Mouse (Mus musculus): ENCODE results near the gene Acly.
"Not testable (repeated sequence)": the region's sequence is repeated elsewhere in the genome, so short reads cannot be mapped to it uniquely, and the experiment has no call there.

Acly gene

GRCm38 (mm10) chr11:100545746-100546085 lies 17.9 kb upstream of the Acly start:
- DNase-seq (ENCODE audit: low spot score in 2 of 2) = no peak

- DNase-seq (ENCODE audit: low spot score in 2 of 2) = peak; percentile 50 to 81
Observed at GRCm38 (mm10) chr11:100544832-100545745, 17.3 kb upstream of the Acly start, which contains the start of gene Ttc25. Gene Ttc25 (plus strand): TSS chr11:100545607.

GRCm38 (mm10) chr11:100541577-100541976 lies 13.8 kb upstream of the Acly start:
- no peak for DNase-seq (ENCODE audit: low spot score in 2 of 2)

DNA sequence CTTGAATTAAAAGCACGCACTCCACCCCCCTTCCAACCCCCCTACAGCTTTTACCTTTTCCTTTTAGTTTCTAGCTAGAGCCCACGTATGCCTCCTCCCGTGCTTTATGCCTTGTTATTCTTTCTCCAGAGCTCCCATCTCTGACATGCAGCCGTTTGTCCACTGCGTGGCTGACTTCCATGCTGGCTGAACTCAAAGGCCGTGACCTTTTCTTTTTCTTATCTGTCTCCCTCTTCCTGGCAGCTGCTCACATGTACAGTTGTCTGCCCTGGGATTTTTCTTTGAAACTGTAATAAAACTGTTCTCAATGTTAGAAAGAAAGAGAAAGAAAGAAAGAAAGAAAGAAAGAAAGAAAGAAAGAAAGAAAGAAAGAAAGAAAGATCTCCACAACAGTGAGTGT lies 13.2 kb upstream of the Acly start:
- DNase-seq (ENCODE audit: low spot score in 2 of 2) = no peak

GRCm38 (mm10) chr11:100536466-100536865 lies 8.7 kb upstream of the Acly start:
- no peak for DNase-seq (ENCODE audit: low spot score in 2 of 2)

GRCm38 (mm10) chr11:100535996-100536395 lies 8.2 kb upstream of the Acly start:
- DNase-seq (ENCODE audit: low spot score in 2 of 2) = no peak

GRCm38 (mm10) chr11:100534821-100535220 lies 7.0 kb upstream of the Acly start:
- DNase-seq (ENCODE audit: low spot score in 2 of 2) = not testable (repeated sequence)

DNA sequence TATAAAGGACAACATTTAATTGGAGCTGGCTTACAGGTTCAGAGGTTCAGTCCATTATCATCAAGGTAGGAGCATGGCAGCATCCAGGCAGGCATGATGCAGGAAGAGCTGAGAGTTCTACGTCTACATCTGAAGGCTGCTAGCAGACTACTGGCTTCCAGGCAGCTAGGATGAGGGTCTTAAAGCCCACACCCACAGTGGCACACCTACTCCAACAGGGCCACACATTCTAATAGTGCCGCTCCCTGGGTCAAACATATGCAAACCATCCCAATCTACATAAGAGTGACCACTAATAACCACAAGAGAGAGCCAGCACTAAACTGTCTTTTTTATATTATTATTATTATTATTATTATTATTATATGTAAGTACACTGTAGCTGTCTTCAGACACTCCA lies 6.6 kb upstream of the Acly start:
- DNase-seq (ENCODE audit: low spot score in 2 of 2) = not testable (repeated sequence)

- DNase-seq (ENCODE audit: low spot score in 2 of 2) = no peak
Observed at GRCm38 (mm10) chr11:100533871-100534270, 6.1 kb upstream of the Acly start.

GRCm38 (mm10) chr11:100528375-100529165 lies 770 bp upstream of the Acly start:
- no peak for DNase-seq (ENCODE audit: low spot score in 2 of 2)

GRCm38 (mm10) chr11:100527066-100527457 lies 738 bp downstream of the Acly start:
- peak in 1 of 2 experiments; percentile 68 for DNase-seq (ENCODE audit: low spot score in 2 of 2)

DNA sequence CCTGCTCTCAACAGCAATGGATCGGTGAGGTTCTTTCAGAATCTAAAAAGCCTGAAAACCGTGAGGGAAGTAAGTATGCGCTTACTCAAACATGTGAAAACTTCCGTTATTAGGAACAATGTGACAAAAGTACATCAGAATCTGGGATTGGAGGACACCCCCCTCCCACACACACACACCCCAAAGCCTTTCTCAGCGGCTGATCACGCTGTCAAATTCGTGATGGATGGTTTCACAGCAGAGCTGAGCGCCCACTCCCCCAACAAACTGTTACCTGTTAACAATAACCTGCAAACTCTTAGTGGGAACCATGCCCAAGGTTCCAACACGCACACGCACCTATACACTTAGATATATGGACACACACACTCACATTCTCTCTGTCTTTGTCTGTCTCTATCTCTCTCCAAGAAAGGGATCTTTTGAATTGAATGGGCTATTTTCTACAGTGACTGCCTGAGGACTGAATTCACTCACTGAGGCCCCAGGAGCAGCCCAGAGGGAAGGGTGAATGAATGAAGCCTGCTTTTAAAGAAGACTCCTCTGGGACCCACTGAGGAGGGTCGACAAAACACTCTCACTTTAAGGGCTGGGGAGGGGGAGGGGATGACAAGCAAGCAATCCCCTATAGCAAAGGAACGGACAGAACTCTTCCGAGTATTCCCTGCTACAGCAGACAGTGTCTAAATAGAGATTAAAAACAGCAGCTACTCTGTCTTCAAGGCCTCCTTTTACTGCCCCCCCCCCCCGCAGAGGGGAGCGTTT lies 1.6 kb downstream of the Acly start:
- DNase-seq (ENCODE audit: low spot score in 2 of 2) = no peak

DNA sequence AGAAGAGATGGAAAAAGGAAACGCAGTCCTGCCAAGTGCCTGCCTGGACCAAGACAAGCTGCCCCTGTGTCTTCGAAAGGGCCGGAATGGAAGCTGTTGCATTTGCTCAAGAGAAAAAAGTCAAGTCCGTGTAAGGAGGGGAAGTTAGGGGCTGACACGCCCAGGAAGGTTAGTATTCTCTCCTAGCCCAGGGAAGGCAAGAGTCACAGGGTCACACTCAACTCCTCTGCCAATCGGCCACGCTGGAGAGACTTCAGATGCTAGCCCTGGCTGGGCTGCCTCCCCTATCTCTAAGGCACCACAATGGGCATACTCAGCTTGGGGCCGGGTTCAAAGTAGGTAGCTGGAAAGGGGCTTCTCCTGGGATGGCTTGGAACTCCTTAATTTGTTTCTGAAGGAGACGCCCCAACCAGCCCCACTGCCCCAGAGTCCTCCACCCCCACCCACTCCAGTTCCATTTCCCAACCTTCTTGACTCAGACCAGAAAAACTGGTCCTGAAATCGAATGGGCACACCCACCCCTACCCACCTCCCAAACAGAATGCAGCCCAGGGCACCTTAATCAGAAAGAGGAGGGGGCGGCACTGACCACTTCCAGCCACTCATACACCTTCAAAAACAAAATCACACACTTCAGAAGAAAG lies 2.7 kb downstream of the Acly start:
- DNase-seq (ENCODE audit: low spot score in 2 of 2) = no peak

DNA sequence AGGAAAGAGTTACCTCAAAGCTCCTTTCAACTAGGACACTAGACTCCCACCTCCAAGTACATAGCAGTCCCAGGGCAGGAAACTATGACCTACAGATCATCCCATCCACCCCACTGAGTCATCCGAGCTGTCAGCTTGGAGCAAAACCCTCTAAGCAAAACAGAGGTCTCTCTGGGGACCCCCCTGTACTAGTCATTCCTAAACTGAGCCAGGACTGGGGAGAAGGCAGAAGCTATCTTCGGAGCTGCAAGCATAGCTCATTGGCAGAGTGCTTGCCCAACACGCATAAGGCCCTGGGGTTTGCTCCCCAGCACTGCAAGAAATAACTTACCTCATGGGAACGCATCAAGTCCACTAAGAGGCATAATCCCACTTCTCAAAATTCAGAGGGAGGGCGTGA lies 3.4 kb downstream of the Acly start:
- no peak for DNase-seq (ENCODE audit: low spot score in 2 of 2)

GRCm38 (mm10) chr11:100520838-100521237 lies 7.0 kb downstream of the Acly start:
- no peak for DNase-seq (ENCODE audit: low spot score in 2 of 2)

GRCm38 (mm10) chr11:100519188-100519587 lies 8.6 kb downstream of the Acly start:
- no peak for DNase-seq (ENCODE audit: low spot score in 2 of 2)

DNA sequence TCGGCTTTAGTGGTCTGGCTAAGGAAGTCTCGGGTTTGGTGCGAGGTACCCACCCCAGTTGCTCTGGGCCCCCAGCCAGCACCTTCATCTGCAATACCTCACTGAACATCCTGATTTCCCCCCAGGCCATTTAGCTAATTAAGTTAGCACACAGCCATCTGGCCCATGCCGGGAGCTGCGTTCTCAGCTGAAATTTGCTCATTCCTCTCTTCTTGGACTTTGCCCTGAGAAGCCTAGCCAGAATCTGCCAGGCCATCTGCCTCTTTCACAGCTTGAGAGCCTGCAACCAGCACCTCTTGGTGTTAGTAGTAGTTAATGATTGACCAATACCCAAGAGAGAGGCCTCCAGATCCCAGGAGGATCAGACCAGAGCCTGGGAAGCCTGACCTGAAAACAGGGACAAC lies 9.6 kb downstream of the Acly start:
- no peak for DNase-seq (ENCODE audit: low spot score in 2 of 2)

GRCm38 (mm10) chr11:100516291-100516690 lies 11.5 kb downstream of the Acly start:
- DNase-seq (ENCODE audit: low spot score in 2 of 2) = no peak

DNA sequence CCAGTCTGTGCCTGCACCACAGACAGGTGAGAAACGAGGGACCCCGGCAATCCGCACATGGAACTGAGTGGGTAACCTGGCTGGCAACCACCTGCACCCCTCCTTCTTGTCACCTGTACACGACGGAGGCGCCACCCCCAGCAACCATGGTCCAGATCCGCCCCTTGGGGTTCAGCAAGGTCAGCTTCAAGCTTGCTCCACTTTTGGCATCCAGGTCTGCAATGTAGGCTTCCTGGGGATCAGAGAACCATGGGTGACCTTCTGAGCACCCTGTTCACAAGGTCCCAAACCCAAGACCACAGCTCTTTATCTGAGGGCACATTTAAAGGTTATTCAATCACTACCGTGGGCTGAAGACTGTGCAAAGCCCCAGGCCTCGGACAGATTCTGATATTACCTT lies 12.0 kb downstream of the Acly start:
- DNase-seq (ENCODE audit: low spot score in 2 of 2) = no peak

GRCm38 (mm10) chr11:100515061-100515460 lies 12.7 kb downstream of the Acly start:
- no peak for DNase-seq (ENCODE audit: low spot score in 2 of 2)

DNA sequence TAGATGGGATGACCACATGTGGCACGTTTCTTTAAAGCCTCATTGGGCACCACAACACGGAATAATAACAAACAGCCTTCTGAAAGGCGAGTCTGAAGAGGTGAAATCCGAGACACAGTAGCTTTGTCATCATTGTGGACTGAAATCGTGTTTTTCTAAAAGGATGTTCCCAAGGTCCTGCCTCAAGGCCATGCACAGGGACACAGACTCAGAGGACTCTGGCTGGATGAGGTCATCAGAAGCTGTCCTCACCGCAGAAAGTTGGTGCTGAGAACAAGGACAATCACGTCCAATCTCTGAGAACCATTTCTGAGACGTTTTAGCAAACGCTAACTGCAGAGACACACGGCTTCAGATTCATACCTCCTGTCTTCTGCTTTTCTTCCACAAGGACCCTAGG lies 14.1 kb downstream of the Acly start:
- no peak for DNase-seq (ENCODE audit: low spot score in 2 of 2)

DNA sequence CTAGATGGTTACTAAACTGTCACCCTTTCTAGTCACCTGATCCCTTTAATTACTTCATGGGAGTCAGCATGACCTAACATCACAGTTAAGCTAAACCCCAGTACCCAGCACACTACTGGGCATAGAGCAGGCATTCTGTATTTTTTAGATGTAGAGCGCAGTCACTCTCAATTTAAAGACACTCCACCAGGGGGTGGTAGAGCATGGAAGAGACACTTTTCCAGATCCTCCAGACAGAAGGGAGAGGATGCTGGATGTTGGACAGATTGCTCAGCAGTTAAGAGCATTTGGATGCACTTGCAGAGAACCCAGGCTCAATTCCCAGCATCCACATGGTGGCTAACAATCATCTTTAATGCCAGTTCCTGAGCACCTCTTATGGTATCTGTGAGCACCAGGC lies 15.4 kb downstream of the Acly start:
- no peak for DNase-seq (ENCODE audit: low spot score in 2 of 2)
